Mouse (Mus musculus): ENCODE data around the gene Pdcd7. TPM values are rescaled to one million over a fixed set of nuclear protein-coding genes. Genes with fewer than 3 reads are reported as not detected.

The Pdcd7 gene
- total and polyA plus RNA-seq, 3 experiments: 22.8 to 34.5 TPM; not detected in 1

DNA sequence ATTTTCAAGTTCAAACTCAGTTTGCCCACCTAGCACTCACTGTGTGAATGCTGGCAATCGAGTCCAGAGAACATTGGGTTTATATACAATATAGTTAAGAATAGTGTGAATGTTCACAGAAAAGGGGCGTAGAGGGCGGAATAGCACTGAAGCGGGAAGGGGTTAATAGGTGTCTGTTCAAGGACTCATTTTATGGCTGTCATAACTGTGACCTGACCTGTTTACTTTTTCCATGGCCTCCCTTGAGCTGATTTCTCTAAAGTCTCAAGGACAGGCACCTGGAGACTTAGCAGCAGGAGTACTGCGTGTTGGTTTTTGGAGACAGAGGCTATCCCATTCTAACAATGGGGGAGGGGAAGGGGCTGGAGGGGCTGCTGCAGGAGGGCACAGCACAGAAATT, 11.9 kb upstream of the Pdcd7 start:
- DNase-seq (ENCODE audit: low read depth, low spot score): no peak
- H3K9me3 ChIP-seq (replicated peaks; ENCODE audit: insufficient read depth, low read length): no peaks in the 10 kb centered on the region
- H3K36me3 ChIP-seq (ENCODE audit: control insufficient read depth in 1 of 2, insufficient read depth in 2 of 2, low read length in 2 of 2): peaks cover 0 to 4% of the 10 kb centered on the region in 2 experiments; a peak in 2 of 4 replicates
- H3K9ac ChIP-seq (ENCODE audit: control insufficient read depth, low read depth, low read length, poor library complexity, severe bottlenecking): no peak overlapping the region
- no peaks in the 10 kb centered on the region for H3K79me2 ChIP-seq (ENCODE audit: control insufficient read depth, insufficient read depth, low read length, poor library complexity)
- no peak overlapping the region for H3K27ac ChIP-seq (ENCODE audit: control insufficient read depth, low read depth, low read length)
- no peaks in the 10 kb centered on the region for H3K27me3 ChIP-seq (ENCODE audit: control insufficient read depth in 1 of 2, insufficient read depth in 2 of 2, low read length in 2 of 2)
- H3K4me3 ChIP-seq (ENCODE audit: control insufficient read depth in 1 of 2, insufficient read depth in 1 of 2, low read depth in 2 of 2, low read length in 2 of 2): no peak overlapping the region
- TF ChIP-seq ZNF384 (IDR thresholded peaks at IDR 0.05; ENCODE audit: low read depth, low read length) (no peak), CHD1 (IDR thresholded peaks at IDR 0.05; ENCODE audit: low read depth, low read length) (no peak)
- no peaks in the 10 kb centered on the region for H3K4me1 ChIP-seq (ENCODE audit: control insufficient read depth in 1 of 2, insufficient read depth in 2 of 2, low read length in 2 of 2)

DNA sequence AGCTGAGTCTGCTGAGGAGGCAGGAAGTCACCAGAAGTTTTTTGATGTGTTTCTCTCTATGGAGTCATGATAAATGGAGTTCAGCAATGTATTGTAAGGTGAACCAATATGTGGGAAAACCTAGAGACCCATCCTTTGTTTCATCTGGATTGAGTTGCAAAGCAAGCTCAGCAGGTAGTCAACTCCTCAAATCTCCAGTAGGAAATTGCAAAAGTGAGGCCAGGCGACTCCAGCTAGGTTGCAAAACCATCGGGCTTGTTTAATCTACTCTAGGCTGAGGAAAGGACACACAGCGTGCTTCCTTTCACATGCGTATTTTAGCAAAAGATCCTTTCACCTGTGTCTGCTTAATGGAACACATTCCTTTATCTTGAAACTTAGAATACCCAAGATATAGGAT, 6.8 kb upstream of the Pdcd7 start:
- H3K9me3 ChIP-seq (replicated peaks; ENCODE audit: insufficient read depth, low read length): no peaks in the 10 kb centered on the region
- H3K4me3 ChIP-seq (ENCODE audit: control insufficient read depth in 1 of 2, insufficient read depth in 1 of 2, low read depth in 2 of 2, low read length in 2 of 2): no peak overlapping the region
- no peaks in the 10 kb centered on the region for H3K36me3 ChIP-seq (ENCODE audit: control insufficient read depth in 1 of 2, insufficient read depth in 2 of 2, low read length in 2 of 2)
- TF ChIP-seq CHD2 (IDR thresholded peaks at IDR 0.05; ENCODE audit: low read length) (no peak), EP300 (IDR thresholded peaks at IDR 0.05; ENCODE audit: low read depth in 1 of 2, low read length in 2 of 2) (no peak), ELF1 (IDR thresholded peaks at IDR 0.05; ENCODE audit: low read depth, low read length) (no peak), MEF2A (IDR thresholded peaks at IDR 0.05; ENCODE audit: extremely low read depth, insufficient replicate concordance, low read depth, low read length, poor library complexity, severe bottlenecking) (no peak), KAT2A (conservative IDR thresholded peaks at IDR 0.05; ENCODE audit: low read depth, low read length) (no peak), SIN3A (IDR thresholded peaks at IDR 0.05; ENCODE audit: low read length) (no peak)
- H3K9ac ChIP-seq (ENCODE audit: control insufficient read depth, low read depth, low read length, poor library complexity, severe bottlenecking): no peak overlapping the region
- H3K27ac ChIP-seq (ENCODE audit: control insufficient read depth, low read depth, low read length): no peak overlapping the region
- no peak for DNase-seq (ENCODE audit: low read depth, low spot score)
- H3K4me1 ChIP-seq (ENCODE audit: control insufficient read depth in 1 of 2, insufficient read depth in 2 of 2, low read length in 2 of 2): no peaks in the 10 kb centered on the region
- no peaks in the 10 kb centered on the region for H3K27me3 ChIP-seq (ENCODE audit: control insufficient read depth in 1 of 2, insufficient read depth in 2 of 2, low read length in 2 of 2)
- no peaks in the 10 kb centered on the region for H3K79me2 ChIP-seq (ENCODE audit: control insufficient read depth, insufficient read depth, low read length, poor library complexity)

DNA sequence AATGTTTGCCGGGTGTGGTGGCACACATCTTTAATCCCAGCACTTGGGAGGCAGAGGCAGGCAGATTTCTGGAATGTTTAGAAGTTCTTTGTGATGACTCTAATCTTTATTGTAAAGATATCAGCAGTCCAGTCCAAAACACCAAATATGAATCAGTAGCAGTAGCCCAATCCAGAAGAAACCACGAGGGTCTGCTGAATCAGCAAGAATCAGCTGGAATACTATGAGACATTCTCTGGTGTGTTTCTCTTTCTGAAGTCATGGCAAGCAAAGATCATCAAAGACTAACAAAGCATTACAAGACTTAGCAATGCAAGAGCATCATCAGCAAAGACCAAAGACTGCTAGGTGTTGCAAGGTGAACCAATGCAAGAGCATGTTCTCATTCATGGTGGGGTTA, 5.5 kb upstream of the Pdcd7 start:
- Histone ChIP-seq H3K9me3 (replicated peaks; ENCODE audit: insufficient read depth, low read length) (no peaks in the 10 kb centered on the region), H3K36me3 (ENCODE audit: control insufficient read depth in 1 of 2, insufficient read depth in 2 of 2, low read length in 2 of 2) (no peaks in the 10 kb centered on the region), H3K9ac (ENCODE audit: control insufficient read depth, low read depth, low read length, poor library complexity, severe bottlenecking) (no peak overlapping the region), H3K79me2 (ENCODE audit: control insufficient read depth, insufficient read depth, low read length, poor library complexity) (no peaks in the 10 kb centered on the region), H3K4me1 (ENCODE audit: control insufficient read depth in 1 of 2, insufficient read depth in 2 of 2, low read length in 2 of 2) (peaks cover 0 to 2% of the 10 kb centered on the region in 2 experiments; a peak in 1 of 4 replicates), H3K27ac (ENCODE audit: control insufficient read depth, low read depth, low read length) (no peak overlapping the region), H3K27me3 (ENCODE audit: control insufficient read depth in 1 of 2, insufficient read depth in 2 of 2, low read length in 2 of 2) (no peaks in the 10 kb centered on the region), H3K4me3 (ENCODE audit: control insufficient read depth in 1 of 2, insufficient read depth in 1 of 2, low read depth in 2 of 2, low read length in 2 of 2) (no peak overlapping the region)
- DNase-seq (ENCODE audit: low read depth, low spot score): no peak
- TF ChIP-seq E2F4 (IDR thresholded peaks at IDR 0.05; ENCODE audit: borderline replicate concordance, low read depth, low read length) (no peak), ETS1 (IDR thresholded peaks at IDR 0.05; ENCODE audit: low read depth, low read length) (no peak), HCFC1 (IDR thresholded peaks at IDR 0.05; ENCODE audit: low read depth, low read length) (no peak), JUND (IDR thresholded peaks at IDR 0.05; ENCODE audit: low read depth, low read length) (no peak), SMC3 (IDR thresholded peaks at IDR 0.05; ENCODE audit: low read depth, low read length) (no peak), POLR2AphosphoS5 (IDR thresholded peaks at IDR 0.05; ENCODE audit: borderline replicate concordance, low read depth, low read length) (no peak), NELFE (IDR thresholded peaks at IDR 0.05; ENCODE audit: low read depth, low read length) (no peak), MAZ (IDR thresholded peaks at IDR 0.05; ENCODE audit: low read depth, low read length) (no peak), MAFK (IDR thresholded peaks at IDR 0.05; ENCODE audit: borderline replicate concordance, low read depth, low read length) (no peak; the same call in 1 of the 2 replicates), TBP (IDR thresholded peaks at IDR 0.05; ENCODE audit: low read depth, low read length) (no peak), SIN3A (IDR thresholded peaks at IDR 0.05; ENCODE audit: low read length) (no peak), POLR2A (IDR thresholded peaks at IDR 0.05; ENCODE audit: control insufficient read depth in 1 of 2, insufficient read depth in 1 of 2, low read depth in 1 of 2, low read length in 2 of 2, poor library complexity in 1 of 2) (no peak)
